Mouse (Mus musculus) right cerebral cortex, postnatal 4 days (tissue): Measurements from ENCODE around the gene Pkhd1.

Source experiments
- DNase-seq: peaks from one replicate; pipeline ENCODE4 v3.0.0-alpha.2; 2022

Pkhd1 gene

GRCm38 (mm10) chr1:20617849-20618530, at the start of gene Pkhd1:
Pkhd1 (minus strand) TSS chr1:20618064.
- DNase-seq: no peak

DNA sequence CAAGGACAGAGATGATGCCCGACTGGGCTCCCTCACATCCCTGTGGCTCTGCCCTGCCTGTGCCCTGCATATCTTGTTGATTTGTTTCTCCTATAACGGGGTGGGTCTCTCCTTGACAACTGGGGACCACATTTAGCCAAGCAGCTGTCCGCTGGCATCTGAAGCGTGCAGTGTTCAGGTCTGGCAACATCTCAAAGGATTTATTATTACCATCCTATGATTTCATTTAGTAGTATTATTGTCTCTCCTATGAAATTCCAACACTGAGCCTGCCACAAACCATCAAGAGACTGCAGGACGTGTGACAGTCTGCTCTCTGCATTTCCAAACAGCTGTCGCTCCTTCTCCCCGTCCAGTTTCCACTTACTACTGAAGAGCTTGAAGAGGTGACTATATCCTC, 49.7 kb upstream of the Pkhd1 start:
- no peak for DNase-seq

DNA sequence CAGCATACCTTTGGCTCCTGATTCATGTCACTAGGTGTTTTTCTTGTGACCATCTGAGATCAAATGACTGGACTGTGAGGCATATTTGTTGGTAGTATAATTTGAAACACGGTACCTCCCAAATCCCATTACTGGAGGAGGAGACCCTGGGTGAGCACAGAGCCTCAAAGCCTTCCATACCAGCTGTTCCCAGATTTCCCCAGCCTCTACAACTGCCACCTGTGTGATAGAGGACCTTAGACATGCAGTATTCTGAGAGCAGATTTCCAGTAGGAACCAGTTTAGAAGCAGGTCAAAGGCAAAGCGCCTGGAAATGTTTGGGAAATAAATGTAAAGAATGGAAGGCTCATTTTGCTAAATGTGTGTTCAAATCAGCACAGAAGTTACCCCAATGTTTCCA, 48.4 kb upstream of the Pkhd1 start:
- DNase-seq: no peak

GRCm38 (mm10) chr1:20655085-20655484, 37.2 kb upstream of the Pkhd1 start:
- no peak for DNase-seq

- no peak for DNase-seq
Measured at GRCm38 (mm10) chr1:20653513-20654506, 35.9 kb upstream of the Pkhd1 start.

DNA sequence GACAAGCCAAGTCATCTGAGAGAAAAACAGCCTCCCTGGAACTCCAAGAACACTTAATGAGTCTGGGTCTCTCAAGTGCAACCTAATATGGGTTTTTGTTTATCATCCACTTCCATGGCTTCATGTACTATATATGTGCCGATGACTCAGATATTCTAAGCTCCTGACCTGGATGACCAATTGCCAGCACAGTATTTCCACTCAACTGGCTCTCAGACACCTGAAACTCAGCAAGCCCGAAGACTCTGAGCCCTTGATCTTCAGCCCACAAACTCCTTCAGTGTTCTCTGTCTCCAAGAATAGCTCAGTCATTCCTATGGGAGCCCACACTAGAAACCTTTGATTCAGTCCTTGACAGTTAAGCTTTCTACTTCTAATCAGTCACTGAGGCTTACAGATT, 17.0 kb upstream of the Pkhd1 start:
- no peak for DNase-seq

- no peak for DNase-seq
Measured at GRCm38 (mm10) chr1:20633276-20633869, 15.5 kb upstream of the Pkhd1 start.

GRCm38 (mm10) chr1:20624564-20624963, 6.7 kb upstream of the Pkhd1 start:
- no peak for DNase-seq

DNA sequence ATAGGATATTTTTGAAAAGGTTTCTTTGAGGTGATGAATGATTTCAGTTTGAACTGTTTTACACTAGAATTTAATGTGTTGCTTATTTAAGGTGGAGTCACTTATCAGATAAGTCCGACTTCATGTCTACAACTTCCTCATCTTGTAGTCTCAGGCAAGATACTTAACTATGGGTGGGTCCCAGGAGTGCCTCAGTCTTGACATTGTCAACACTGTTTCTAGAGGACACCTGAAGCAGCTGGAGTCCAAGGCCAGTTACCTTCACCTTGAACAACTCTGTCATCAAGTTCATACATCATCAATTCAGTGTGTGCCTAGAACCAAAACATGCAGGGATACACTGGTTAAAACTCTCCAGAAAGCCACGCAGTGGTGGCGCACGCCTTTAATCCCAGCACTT, 5.5 kb upstream of the Pkhd1 start:
- no peak for DNase-seq

DNA sequence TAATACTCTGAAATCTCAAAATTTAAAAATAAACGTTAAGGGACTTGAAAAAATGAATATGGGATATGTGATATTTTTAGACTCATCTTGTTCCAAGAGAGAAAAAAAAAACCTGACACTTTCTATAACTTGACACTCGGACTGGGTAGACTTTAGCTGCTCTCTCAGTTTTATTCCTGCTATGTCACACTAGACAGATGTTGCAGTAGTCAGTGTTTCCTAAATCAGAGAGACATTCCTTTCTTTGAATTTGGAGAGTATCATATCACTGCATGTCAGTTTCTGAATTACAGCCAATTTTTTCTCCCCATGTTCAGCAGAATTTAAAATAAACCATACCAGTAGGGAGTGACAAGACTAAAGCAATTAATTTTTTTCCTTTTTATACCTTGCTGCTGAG, 2.7 kb upstream of the Pkhd1 start:
- DNase-seq: no peak

DNA sequence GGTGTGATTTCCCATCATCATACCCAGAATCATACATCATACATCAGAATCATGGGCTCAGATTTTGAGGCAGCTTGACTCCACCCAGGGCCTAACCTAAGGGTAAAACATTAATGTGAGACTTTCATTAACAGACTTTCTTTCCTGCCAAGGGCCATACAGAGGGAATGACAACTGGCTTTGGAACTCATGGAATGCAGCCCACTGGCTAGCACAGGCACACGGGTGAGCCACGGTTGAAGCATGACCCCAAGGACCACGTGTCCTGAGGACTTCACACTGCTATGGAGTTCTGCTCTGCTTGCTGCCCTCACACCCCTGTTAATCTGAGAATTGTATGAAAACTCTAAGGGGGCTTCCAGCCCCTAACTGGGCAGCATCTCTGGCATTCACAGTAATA, 1.5 kb upstream of the Pkhd1 start:
- DNase-seq: no peak

GRCm38 (mm10) chr1:20612643-20613042, 5.2 kb downstream of the Pkhd1 start:
- peak; percentile 67 for DNase-seq

GRCm38 (mm10) chr1:20605489-20605888, 12.4 kb downstream of the Pkhd1 start:
- DNase-seq: no peak

DNA sequence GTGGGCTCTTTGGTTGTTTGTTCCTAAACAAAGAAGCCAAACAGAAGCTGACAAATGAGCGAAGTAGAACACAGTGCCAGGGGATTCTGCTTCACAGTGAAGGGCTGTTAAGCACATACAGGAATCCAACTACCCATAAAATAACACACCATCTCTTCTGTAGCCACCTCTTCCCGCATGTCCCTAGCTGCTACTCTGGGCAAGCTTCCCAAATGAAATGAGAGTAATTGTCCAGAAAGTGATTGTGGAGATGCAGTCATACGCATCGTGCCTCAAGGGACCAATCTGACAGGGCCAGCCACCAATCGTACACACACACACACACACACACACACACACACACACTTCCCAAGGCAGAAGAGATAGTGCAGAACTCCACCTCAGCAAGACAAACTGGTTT, 27.4 kb downstream of the Pkhd1 start:
- DNase-seq: no peak

DNA sequence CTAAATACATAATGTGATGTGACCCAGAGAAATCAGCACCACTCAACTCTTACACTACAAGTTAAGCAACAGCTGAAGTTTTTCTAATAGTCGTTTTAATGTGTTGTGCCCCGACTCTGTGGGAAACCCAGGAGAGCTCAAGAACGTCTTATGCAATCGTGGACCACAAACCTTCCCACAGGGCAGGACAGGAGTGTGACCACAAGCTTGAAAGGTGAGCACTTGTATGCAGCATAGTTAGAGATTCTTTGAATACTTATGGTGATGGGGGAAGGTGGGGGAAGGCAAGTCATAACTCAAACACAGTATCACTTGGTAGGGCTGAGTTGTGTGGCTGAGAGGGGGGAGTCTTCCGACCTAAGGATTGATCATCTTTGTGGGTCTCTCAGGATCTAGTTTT, 46.4 kb downstream of the Pkhd1 start:
- no peak for DNase-seq

GRCm38 (mm10) chr1:20569430-20569829, 48.4 kb downstream of the Pkhd1 start:
- no peak for DNase-seq

- DNase-seq: no peak
Measured at GRCm38 (mm10) chr1:20558443-20558842, 59.4 kb downstream of the Pkhd1 start.

DNA sequence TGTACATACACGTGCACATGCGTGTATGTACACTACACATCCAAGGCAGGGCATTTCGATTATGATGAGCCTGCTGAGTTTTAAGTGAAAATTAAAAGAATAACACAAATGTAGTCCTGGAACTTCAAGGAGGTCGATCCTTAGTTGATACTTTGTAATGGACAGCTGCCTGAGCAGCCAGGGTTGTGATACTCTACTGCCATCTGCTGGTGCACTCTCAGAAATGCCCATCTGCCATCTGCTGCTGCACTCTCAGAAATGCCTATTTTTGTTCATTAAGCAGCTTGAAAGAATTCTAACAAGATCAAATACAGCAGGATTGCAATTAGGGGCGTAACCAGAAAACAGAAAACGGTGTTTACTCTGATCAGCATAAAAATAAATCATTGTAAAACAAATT, 63.5 kb downstream of the Pkhd1 start:
- peak; percentile 30 for DNase-seq

GRCm38 (mm10) chr1:20551334-20551733, 66.5 kb downstream of the Pkhd1 start:
- no peak for DNase-seq

- no peak for DNase-seq
Measured at GRCm38 (mm10) chr1:20544526-20544925, 73.3 kb downstream of the Pkhd1 start.

DNA sequence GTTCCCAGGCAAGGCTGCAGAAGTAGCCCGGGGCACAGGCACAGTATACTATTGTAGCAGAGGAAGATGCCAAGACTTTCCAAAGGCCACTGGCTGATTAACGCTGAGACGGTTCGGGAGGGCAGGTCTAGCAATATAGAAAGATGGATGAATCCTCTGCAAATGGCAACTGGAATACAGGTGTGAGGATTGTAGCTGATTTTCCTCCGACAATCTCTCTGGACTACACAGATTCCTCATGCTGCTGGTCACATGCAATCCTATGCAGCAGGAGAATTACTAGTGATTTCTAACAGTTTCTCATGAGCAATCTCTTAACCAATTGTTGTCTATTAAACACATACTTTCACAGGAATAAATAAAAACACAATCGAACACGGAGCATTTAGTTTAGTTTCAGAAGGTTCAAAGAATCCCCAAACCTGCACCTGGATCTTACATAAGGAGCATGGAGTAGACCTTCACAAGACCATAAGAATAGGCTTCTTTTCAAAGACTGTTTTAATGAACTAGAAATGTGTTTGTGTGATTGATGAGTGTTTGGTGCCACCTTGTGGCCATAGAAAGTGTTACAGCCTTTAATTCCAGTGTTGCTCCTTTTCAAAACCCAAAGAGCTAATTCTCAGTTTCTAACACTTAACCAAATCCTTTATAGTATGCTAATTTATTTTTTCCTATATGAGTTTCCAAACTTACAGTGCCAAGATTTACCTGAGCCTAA, 104.3 kb downstream of the Pkhd1 start:
- DNase-seq: peak; percentile 59

- DNase-seq: no peak
Measured at GRCm38 (mm10) chr1:20498965-20499364, 118.9 kb downstream of the Pkhd1 start.

- no peak for DNase-seq
Measured at GRCm38 (mm10) chr1:20486087-20486486, 131.8 kb downstream of the Pkhd1 start.
